Comparison of ENCODE assay signal across 1 mouse cellular context in genomic region chr1:131555042-131555812, GRCm38 (mm10).
TF ChIP-seq lines count a peak whose summit lies in the region.

No protein-coding gene starts in this region.

TF ChIP-seq in CH12.LX, 34 proteins besides CTCF, POLR2A, EP300 and RAD21:
- no peak for TF ChIP-seq MAZ (IDR thresholded peaks at IDR 0.05; ENCODE audit: low read depth, low read length)
- TF ChIP-seq ELF1 (IDR thresholded peaks at IDR 0.05; ENCODE audit: low read depth, low read length): no peak
- TF ChIP-seq NELFE (IDR thresholded peaks at IDR 0.05; ENCODE audit: low read depth, low read length): no peak
- no peak for TF ChIP-seq JUND (conservative IDR thresholded peaks at IDR 0.05; ENCODE audit: low read depth, low read length)
- TF ChIP-seq ZKSCAN1 (IDR thresholded peaks at IDR 0.05; ENCODE audit: borderline replicate concordance, low read depth, low read length): no peak
- no peak; the same call in 1 of the 2 replicates for TF ChIP-seq SIN3A (IDR thresholded peaks at IDR 0.05; ENCODE audit: low read length)
- TF ChIP-seq NRF1 (IDR thresholded peaks at IDR 0.05; ENCODE audit: low read depth, low read length): peak; percentile 51; the same call in 1 of the 2 replicates
- no peak for TF ChIP-seq CHD2 (IDR thresholded peaks at IDR 0.05; ENCODE audit: low read length)
- no peak for TF ChIP-seq MYC (IDR thresholded peaks at IDR 0.05; ENCODE audit: low read depth, low read length)
- no peak for TF ChIP-seq ZNF384 (IDR thresholded peaks at IDR 0.05; ENCODE audit: low read depth, low read length)
- TF ChIP-seq ZMIZ1 (IDR thresholded peaks at IDR 0.05; ENCODE audit: low read depth, low read length): no peak
- no peak for TF ChIP-seq RCOR1 (conservative IDR thresholded peaks at IDR 0.05; ENCODE audit: low read depth, low read length)
- TF ChIP-seq USF2 (conservative IDR thresholded peaks at IDR 0.05; ENCODE audit: low read depth, low read length): no peak
- no peak for TF ChIP-seq ETS1 (conservative IDR thresholded peaks at IDR 0.05; ENCODE audit: low read depth, low read length)
- no peak for TF ChIP-seq JUN (IDR thresholded peaks at IDR 0.05; ENCODE audit: insufficient read depth, low read depth, low read length)
- no peak for TF ChIP-seq PAX5 (IDR thresholded peaks at IDR 0.05; ENCODE audit: low read length)
- no peak for TF ChIP-seq MAX (IDR thresholded peaks at IDR 0.05; ENCODE audit: low read length)
- peak; percentile 90 for TF ChIP-seq ZC3H11A (IDR thresholded peaks at IDR 0.05; ENCODE audit: low read depth, low read length)
- no peak for TF ChIP-seq KAT2A (IDR thresholded peaks at IDR 0.05; ENCODE audit: insufficient replicate concordance, low read length)
- no peak for TF ChIP-seq POLR2AphosphoS2 (IDR thresholded peaks at IDR 0.05; ENCODE audit: low read depth, low read length)
- TF ChIP-seq MXI1 (IDR thresholded peaks at IDR 0.05; ENCODE audit: low read depth, low read length): no peak
- peak; percentile 89 for TF ChIP-seq MEF2A (IDR thresholded peaks at IDR 0.05; ENCODE audit: borderline replicate concordance, low read depth, low read length)
- TF ChIP-seq GABPA (IDR thresholded peaks at IDR 0.05; ENCODE audit: insufficient replicate concordance, low read depth, low read length): no peak
- no peak for TF ChIP-seq MAFK (IDR thresholded peaks at IDR 0.05; ENCODE audit: insufficient replicate concordance, low read length)
- TF ChIP-seq USF1 (IDR thresholded peaks at IDR 0.05; ENCODE audit: low read depth, low read length): no peak
- no peak for TF ChIP-seq TCF12 (IDR thresholded peaks at IDR 0.05; ENCODE audit: low read depth, low read length)
- TF ChIP-seq E2F4 (IDR thresholded peaks at IDR 0.05; ENCODE audit: insufficient replicate concordance, low read depth, low read length): no peak
- TF ChIP-seq IRF4 (IDR thresholded peaks at IDR 0.05; ENCODE audit: low read depth, low read length): peak; percentile 45; the same call in 1 of the 2 replicates
- no peak for TF ChIP-seq TBP (conservative IDR thresholded peaks at IDR 0.05; ENCODE audit: low read depth, low read length)
- peak; percentile 46; the same call in 1 of the 2 replicates for TF ChIP-seq HCFC1 (IDR thresholded peaks at IDR 0.05; ENCODE audit: low read depth, low read length)
- TF ChIP-seq SMC3 (IDR thresholded peaks at IDR 0.05; ENCODE audit: low read depth, low read length): peak; percentile 98
- TF ChIP-seq CHD1 (IDR thresholded peaks at IDR 0.05; ENCODE audit: low read depth, low read length): no peak
- no peak for TF ChIP-seq UBTF (IDR thresholded peaks at IDR 0.05; ENCODE audit: low read depth, low read length)
- TF ChIP-seq BHLHE40 (IDR thresholded peaks at IDR 0.05; ENCODE audit: low read depth, low read length): peak; percentile 70
